Mouse (Mus musculus): Measurements from ENCODE around the gene R3hdml. TPM values are rescaled to one million over a fixed set of nuclear protein-coding genes. Genes with fewer than 3 reads are reported as not detected.

The R3hdml gene
- polyA plus RNA-seq, 1 experiment from 2014 or later = 0.39 TPM

- Histone ChIP-seq H3K9me3 (replicated peaks; ENCODE audit: control insufficient read depth, low read length, poor library complexity, severe bottlenecking) (no peaks in the 10 kb centered on the region), H3K4me2 (ENCODE audit: low read length) (no peak overlapping the region), H3K36me3 (ENCODE audit: control insufficient read depth, insufficient read depth, low read length) (no peaks in the 10 kb centered on the region), H3K9ac (ENCODE audit: low read depth, low read length) (no peak overlapping the region), H3K27me3 (ENCODE audit: control insufficient read depth, insufficient read depth, low read depth, low read length) (no peaks in the 10 kb centered on the region), H3K4me1 (ENCODE audit: control insufficient read depth, insufficient read depth, low read length) (no peaks in the 10 kb centered on the region), H3K4me3 (ENCODE audit: low read depth, low read length) (no peak overlapping the region), H3K27ac (ENCODE audit: low read length) (no peak overlapping the region)
- ATAC-seq = no peak
- 83% methylated on average over 9 of the region's 9 CpGs for WGBS
Measured at GRCm38 (mm10) chr2:163540231-163541117, 48.4 kb downstream of the R3hdml start.

DNA sequence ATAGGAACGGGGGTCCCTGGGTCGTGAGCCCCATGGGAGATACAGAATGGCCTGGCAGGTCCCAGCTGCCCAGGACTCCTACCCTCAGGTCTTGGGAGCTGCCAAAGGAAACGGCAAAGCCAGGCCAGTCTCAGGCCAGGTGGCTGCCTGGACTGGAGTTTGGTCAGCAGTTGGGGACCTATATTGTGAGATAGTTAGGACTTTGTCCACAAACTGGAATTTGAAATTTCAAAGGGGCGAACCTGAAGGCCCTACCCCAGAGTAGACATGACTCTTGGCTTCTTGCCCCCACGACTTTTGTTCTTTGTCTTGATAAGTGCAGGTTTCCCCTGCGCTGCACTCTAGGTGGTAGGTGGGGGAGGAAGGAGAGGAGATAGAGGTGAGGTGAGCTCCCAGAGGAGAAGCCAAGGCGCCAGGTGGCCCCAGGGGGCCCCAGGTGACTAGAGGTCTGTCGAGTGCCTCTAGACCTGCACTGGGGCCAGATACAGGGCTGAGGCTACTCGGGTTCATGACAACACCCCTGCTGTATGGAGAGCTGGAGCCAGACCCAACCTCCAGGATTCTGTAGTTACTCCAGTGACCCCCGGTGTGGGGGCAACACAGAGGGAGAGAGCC, 49.6 kb downstream of the R3hdml start:
- Histone ChIP-seq H3K9ac (ENCODE audit: low read depth, low read length) (no peak overlapping the region), H3K27ac (ENCODE audit: low read length) (no peak overlapping the region), H3K9me3 (replicated peaks; ENCODE audit: control insufficient read depth, low read length, poor library complexity, severe bottlenecking) (no peaks in the 10 kb centered on the region), H3K4me3 (ENCODE audit: low read depth, low read length) (no peak overlapping the region), H3K27me3 (ENCODE audit: control insufficient read depth, insufficient read depth, low read depth, low read length) (no peaks in the 10 kb centered on the region), H3K4me2 (ENCODE audit: low read length) (no peak overlapping the region), H3K4me1 (ENCODE audit: control insufficient read depth, insufficient read depth, low read length) (no peaks in the 10 kb centered on the region), H3K36me3 (ENCODE audit: control insufficient read depth, insufficient read depth, low read length) (no peaks in the 10 kb centered on the region)
- 82% methylated on average over 9 of the region's 10 CpGs for WGBS
- no peak for ATAC-seq

GRCm38 (mm10) chr2:163542674-163543073, 50.6 kb downstream of the R3hdml start:
- WGBS = 90% methylated on average over 10 of the region's 10 CpGs
- no peak overlapping the region for H3K4me3 ChIP-seq (ENCODE audit: low read depth, low read length)
- ATAC-seq = no peak

GRCm38 (mm10) chr2:163546623-163547318, 54.7 kb downstream of the R3hdml start:
- Histone ChIP-seq H3K9me3 (replicated peaks; ENCODE audit: control insufficient read depth, low read length, poor library complexity, severe bottlenecking) (no peaks in the 10 kb centered on the region), H3K9ac (ENCODE audit: low read depth, low read length) (no peak overlapping the region), H3K4me3 (ENCODE audit: low read depth, low read length) (no peak overlapping the region), H3K27ac (ENCODE audit: low read length) (no peak overlapping the region), H3K4me1 (ENCODE audit: control insufficient read depth, insufficient read depth, low read length) (no peaks in the 10 kb centered on the region), H3K27me3 (ENCODE audit: control insufficient read depth, insufficient read depth, low read depth, low read length) (no peaks in the 10 kb centered on the region), H3K36me3 (ENCODE audit: control insufficient read depth, insufficient read depth, low read length) (no peaks in the 10 kb centered on the region), H3K4me2 (ENCODE audit: low read length) (no peak overlapping the region)
- ATAC-seq = no peak
- WGBS = 83% methylated on average over 14 of the region's 14 CpGs

More at GRCm38 (mm10) chr2:163542674-163543073, 50.6 kb downstream of the R3hdml start:
- no peak overlapping the region for H3K27ac ChIP-seq (ENCODE audit: low read length)
- H3K27me3 ChIP-seq (ENCODE audit: control insufficient read depth, insufficient read depth, low read depth, low read length) = no peaks in the 10 kb centered on the region
- H3K9ac ChIP-seq (ENCODE audit: low read depth, low read length) = no peak overlapping the region
- no peaks in the 10 kb centered on the region for H3K4me1 ChIP-seq (ENCODE audit: control insufficient read depth, insufficient read depth, low read length)
- H3K4me2 ChIP-seq (ENCODE audit: low read length) = no peak overlapping the region
- no peaks in the 10 kb centered on the region for H3K9me3 ChIP-seq (replicated peaks; ENCODE audit: control insufficient read depth, low read length, poor library complexity, severe bottlenecking)
- H3K36me3 ChIP-seq (ENCODE audit: control insufficient read depth, insufficient read depth, low read length) = no peaks in the 10 kb centered on the region

- ATAC-seq = no peak
- Histone ChIP-seq H3K9ac (ENCODE audit: low read depth, low read length) (no peak overlapping the region), H3K4me3 (ENCODE audit: low read depth, low read length) (no peak overlapping the region), H3K27me3 (ENCODE audit: control insufficient read depth, insufficient read depth, low read depth, low read length) (no peaks in the 10 kb centered on the region), H3K9me3 (replicated peaks; ENCODE audit: control insufficient read depth, low read length, poor library complexity, severe bottlenecking) (no peaks in the 10 kb centered on the region), H3K27ac (ENCODE audit: low read length) (no peak overlapping the region), H3K36me3 (ENCODE audit: control insufficient read depth, insufficient read depth, low read length) (no peaks in the 10 kb centered on the region), H3K4me1 (ENCODE audit: control insufficient read depth, insufficient read depth, low read length) (no peaks in the 10 kb centered on the region), H3K4me2 (ENCODE audit: low read length) (no peak overlapping the region)
- 75% methylated on average over 5 of the region's 6 CpGs for WGBS
Measured at GRCm38 (mm10) chr2:163548822-163549221, 56.7 kb downstream of the R3hdml start.

DNA sequence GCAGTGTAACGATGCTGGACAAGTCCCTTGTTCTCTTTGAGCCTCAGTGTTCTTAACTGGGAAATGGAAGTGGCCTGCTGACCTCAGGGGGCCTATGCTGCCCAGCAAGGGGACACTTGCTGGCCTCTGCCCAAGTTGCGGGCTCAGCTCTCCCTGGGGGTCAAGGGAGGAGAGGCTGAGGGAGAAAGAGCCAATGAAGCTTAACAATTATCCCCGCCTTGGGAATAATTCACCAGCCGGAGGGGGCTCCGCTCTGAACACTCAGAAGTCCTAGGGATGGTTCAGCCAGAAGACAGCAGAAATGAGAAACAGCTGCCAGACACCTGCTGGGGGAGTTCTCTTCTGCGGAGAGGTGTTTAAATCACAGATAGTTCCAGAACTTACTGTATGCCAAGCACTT, 57.7 kb downstream of the R3hdml start:
- Histone ChIP-seq H3K36me3 (ENCODE audit: control insufficient read depth, insufficient read depth, low read length) (no peaks in the 10 kb centered on the region), H3K9me3 (replicated peaks; ENCODE audit: control insufficient read depth, low read length, poor library complexity, severe bottlenecking) (no peaks in the 10 kb centered on the region), H3K4me2 (ENCODE audit: low read length) (no peak overlapping the region), H3K27ac (ENCODE audit: low read length) (no peak overlapping the region), H3K4me1 (ENCODE audit: control insufficient read depth, insufficient read depth, low read length) (no peaks in the 10 kb centered on the region), H3K27me3 (ENCODE audit: control insufficient read depth, insufficient read depth, low read depth, low read length) (no peaks in the 10 kb centered on the region), H3K4me3 (ENCODE audit: low read depth, low read length) (no peak overlapping the region), H3K9ac (ENCODE audit: low read depth, low read length) (no peak overlapping the region)
- no peak for ATAC-seq
- WGBS = 38% methylated on average over 6 of the region's 6 CpGs

Other genes with a start within 250 kb of the R3hdml start
- gene Jph2, start 94.3 kb upstream of the R3hdml start, polyA plus RNA-seq (2015; fragmentation: Nextera tagmentation; extraction: Ambion mirVana) = 0.82 and 1.1 TPM in 2 replicates
- 75.8 and 80.0 TPM in 2 replicates for gene Oser1, start 67.6 kb upstream of the R3hdml start, polyA plus RNA-seq (2015; fragmentation: Nextera tagmentation; extraction: Ambion mirVana)
- 145 and 148 TPM in 2 replicates for gene Gdap1l1, start 53.8 kb upstream of the R3hdml start, polyA plus RNA-seq (2015; fragmentation: Nextera tagmentation; extraction: Ambion mirVana)
- gene Fitm2, start 19.7 kb upstream of the R3hdml start, polyA plus RNA-seq (2015; fragmentation: Nextera tagmentation; extraction: Ambion mirVana) = 16.9 and 17.5 TPM in 2 replicates
- not detected in 2 replicates for gene Hnf4a, start 14.5 kb downstream of the R3hdml start, polyA plus RNA-seq (2015; fragmentation: Nextera tagmentation; extraction: Ambion mirVana)
- gene Ttpal, start 110.0 kb downstream of the R3hdml start, polyA plus RNA-seq (2015; fragmentation: Nextera tagmentation; extraction: Ambion mirVana) = 43.7 and 48.7 TPM in 2 replicates
- 35.6 and 36.4 TPM in 2 replicates for gene Serinc3, start 152.8 kb downstream of the R3hdml start, polyA plus RNA-seq (2015; fragmentation: Nextera tagmentation; extraction: Ambion mirVana)
- gene Pkig, start 166.1 kb downstream of the R3hdml start, polyA plus RNA-seq (2015; fragmentation: Nextera tagmentation; extraction: Ambion mirVana) = 134 TPM in 2 replicates